Mouse (Mus musculus): ENCODE measurements around the gene Lipm. TPM values are rescaled to one million over a fixed set of nuclear protein-coding genes. Genes with fewer than 3 reads are reported as not detected.

Gene Lipm
- total RNA-seq, 2 experiments from 2014 or later, result not detected

DNA sequence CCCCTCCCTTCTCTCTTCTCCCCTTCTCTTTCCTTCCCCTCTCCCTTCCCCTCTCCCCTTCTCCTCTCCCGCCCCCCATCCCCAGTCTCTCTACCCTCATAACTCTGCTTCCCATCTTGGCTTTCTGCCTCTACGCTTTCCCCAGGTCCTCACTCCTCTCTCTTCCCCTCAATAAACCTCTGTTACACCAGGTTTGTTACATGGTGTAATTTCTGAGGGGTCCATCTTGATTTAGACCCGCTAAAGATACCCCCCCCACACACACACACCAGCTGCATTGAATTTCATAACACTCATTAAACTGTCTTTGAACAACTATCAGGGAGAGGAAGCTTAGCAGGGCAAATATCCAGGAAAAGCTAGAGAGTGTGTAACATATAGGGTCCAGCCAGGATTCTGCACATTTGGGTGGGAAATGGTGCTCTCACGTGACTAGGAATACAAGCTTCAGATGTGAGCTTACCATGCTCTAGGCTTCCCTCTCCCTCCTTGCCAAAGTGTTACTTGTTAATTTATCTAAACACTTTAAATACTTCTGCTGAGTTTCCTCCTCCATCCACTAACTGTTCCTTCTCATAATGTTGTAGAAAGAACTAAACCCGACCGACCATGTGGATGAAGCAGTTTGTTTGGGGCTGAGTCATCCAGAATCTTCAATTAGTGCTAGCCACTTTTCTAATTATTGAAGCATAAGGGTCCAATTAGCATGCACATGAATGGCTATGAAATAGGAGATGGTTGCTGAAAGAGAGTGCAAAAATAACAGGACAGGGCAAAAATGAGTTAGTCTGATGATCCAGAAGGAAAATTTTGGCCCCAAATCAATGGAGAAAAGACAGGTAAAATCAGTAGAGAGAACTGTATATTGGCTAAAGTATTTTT lies 52.8 kb downstream of the Lipm start:
- ATAC-seq (replicated peaks; ENCODE audit: low FRiP score, low TSS enrichment, poor library complexity, severe bottlenecking), result no peak

DNA sequence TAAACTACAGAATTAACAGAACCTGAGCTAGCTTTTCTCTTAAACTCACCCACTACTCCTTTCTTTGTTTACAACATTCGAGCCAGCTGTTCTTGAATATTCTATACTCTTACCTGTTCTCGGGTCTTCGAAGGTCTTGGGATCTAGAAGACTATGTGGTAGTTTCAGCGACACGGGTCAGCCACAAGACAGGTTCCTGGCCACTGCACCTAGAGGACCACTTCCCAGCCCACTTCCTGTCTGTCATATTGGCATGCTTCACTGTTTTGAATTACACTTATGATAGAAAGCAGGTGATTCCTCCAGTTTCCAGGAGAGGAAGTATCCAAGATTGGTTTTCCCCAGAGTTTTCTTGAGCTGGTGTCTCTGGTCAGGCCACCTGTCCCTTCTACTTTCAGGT lies 62.0 kb downstream of the Lipm start:
- ATAC-seq (replicated peaks; ENCODE audit: low FRiP score, low TSS enrichment, poor library complexity, severe bottlenecking), result no peak

DNA sequence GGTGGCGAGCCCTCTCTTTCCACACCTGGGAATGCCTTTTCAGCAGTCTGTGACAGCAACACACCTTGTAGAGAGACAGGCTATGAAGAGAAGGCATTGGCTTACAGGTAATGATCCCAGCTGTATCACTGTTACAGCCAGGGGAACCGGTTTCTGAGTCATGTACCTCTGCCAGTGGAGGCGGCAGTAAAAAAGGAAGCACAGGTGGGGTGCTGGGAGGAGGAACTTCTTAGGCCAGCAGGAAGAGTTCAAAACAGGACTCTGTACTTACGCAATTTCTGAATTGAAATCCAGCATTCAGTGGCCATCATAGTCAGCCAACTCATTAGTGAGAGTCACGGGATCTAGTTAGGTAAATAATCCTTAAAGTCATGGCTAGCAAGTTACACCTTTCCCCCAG lies 65.2 kb downstream of the Lipm start, which contains the start of gene Ankrd22:
Ankrd22 (minus strand) TSS at position 163 of the 400 bp plus-strand sequence.
- no peak for ATAC-seq (replicated peaks; ENCODE audit: low FRiP score, low TSS enrichment, poor library complexity, severe bottlenecking)

DNA sequence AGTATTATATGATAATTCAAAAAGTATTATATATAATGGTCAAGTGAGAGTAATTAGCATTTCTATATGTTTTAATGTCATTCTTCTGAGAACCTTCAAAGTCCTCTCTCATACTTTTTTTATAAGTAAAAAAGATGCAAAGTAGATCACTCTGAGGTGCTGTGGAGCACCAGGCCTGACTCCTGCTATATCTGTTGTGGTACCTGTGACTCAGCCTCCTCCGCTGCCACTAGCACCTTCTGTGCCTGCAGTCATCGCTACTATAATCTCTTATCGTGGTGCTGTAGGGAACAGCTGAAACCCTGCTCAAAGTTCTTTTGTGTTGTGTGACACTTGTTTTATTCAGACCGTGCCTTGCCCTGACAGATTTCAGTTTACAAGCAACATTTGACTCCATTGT lies 65.7 kb downstream of the Lipm start:
- ATAC-seq (replicated peaks; ENCODE audit: low FRiP score, low TSS enrichment, poor library complexity, severe bottlenecking), result no peak

DNA sequence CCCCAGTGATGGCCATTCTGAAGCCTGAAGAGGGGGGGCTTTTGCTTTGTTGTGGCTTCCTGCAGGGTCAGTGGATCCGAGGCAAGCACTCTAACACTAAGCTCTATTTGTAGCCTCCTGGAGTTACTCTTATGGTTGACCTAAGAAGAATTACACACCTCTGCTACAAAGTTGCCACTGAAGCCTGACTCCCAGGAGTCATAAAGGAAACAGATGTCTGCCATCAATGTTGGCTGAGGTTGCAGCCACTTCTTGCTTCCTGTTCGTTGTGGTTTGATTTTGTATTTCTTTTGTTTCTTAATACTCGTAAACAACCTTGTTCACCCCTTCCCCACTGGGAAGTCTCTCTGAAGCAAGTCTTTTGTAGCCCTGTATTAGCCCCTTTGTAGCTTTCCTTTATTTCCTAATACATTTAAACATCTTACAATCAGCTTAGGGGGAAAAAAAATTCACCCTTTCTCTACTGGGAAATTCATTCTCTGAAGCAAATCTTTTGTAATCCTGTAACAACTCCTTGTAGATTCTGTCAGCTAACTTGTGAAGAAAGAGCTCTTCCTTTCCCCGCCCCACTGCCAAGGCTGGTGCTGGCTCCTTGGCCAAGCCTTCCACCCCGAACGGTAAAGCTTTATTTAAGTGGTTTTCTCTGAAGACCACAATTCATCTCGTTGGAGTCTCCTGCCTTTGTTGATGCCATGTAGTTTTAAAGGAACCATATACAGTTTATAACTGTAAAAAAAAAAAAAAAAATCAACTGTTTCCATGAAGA lies 67.3 kb downstream of the Lipm start:
- ATAC-seq (replicated peaks; ENCODE audit: low FRiP score, low TSS enrichment, poor library complexity, severe bottlenecking), result no peak

DNA sequence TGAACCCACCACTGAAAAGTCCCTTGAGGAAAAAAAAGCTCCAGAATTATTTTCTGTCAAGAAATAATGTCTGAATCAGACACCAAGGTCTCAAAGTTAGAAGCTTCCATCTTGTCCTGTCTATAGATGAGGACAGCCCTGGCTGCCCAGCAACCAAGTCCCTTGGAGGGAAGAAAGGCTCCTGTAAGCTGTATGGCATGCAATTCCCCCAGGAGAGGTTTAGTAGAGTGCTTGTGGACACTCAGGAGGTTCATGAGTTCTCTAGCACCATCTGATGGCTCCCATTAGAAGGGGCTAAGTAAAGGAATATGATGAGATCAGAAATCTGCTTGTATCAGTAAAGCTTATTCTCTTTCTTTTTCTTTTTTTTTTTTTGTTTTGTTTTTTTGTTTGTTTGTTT lies 68.4 kb downstream of the Lipm start:
- no peak for ATAC-seq (replicated peaks; ENCODE audit: low FRiP score, low TSS enrichment, poor library complexity, severe bottlenecking)

DNA sequence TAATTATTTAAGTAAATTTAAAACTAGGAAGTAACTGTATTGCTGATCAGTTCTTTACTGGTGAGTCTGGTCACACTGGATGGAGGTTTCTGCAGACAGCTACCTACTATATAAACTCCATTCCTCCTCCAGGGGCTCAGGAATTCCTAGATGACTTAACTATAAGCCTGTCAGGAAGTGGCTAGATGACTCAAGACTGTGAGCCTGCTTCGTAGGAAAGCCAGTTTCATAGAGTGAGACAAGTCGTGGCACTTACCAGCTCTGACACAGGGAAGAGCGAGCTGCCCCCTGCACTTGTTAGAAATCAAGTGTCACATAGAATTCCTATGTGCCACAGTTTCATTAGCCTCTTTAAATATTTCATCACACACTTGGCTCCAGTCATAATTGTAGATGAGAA lies 70.4 kb downstream of the Lipm start:
- ATAC-seq (replicated peaks; ENCODE audit: low FRiP score, low TSS enrichment, poor library complexity, severe bottlenecking), result no peak

Other genes starting within 250 kb of the Lipm start
- not detected in 2 replicates for gene Lipf, start 139.7 kb upstream of the Lipm start, total RNA-seq (2014; fragmentation: Nextera tagmentation)
- not detected in 2 replicates for gene Lipf, start 139.7 kb upstream of the Lipm start, total RNA-seq (2017)
- not detected in 2 replicates for gene Lipk, start 92.6 kb upstream of the Lipm start, total RNA-seq (2014; fragmentation: Nextera tagmentation)
- gene Lipk, start 92.6 kb upstream of the Lipm start, total RNA-seq (2017), result not detected in 2 replicates
- not detected in 2 replicates for gene Lipn, start 33.6 kb upstream of the Lipm start, total RNA-seq (2014; fragmentation: Nextera tagmentation)
- not detected in 2 replicates for gene Lipn, start 33.6 kb upstream of the Lipm start, total RNA-seq (2017)
- gene Ankrd22, start 65.1 kb downstream of the Lipm start, total RNA-seq (2014; fragmentation: Nextera tagmentation), result not detected in 2 replicates
- not detected in 2 replicates for gene Ankrd22, start 65.1 kb downstream of the Lipm start, total RNA-seq (2017)
- gene Stambpl1, start 91.3 kb downstream of the Lipm start, total RNA-seq (2014; fragmentation: Nextera tagmentation), result 4.5 and 15.8 TPM in 2 replicates
- gene Stambpl1, start 91.3 kb downstream of the Lipm start, total RNA-seq (2017), result 4.0 and 5.8 TPM in 2 replicates
- gene Acta2, start 154.7 kb downstream of the Lipm start, total RNA-seq (2014; fragmentation: Nextera tagmentation), result not detected in 2 replicates
- not detected in 2 replicates for gene Acta2, start 154.7 kb downstream of the Lipm start, total RNA-seq (2017)
- gene Fas, start 189.7 kb downstream of the Lipm start, total RNA-seq (2014; fragmentation: Nextera tagmentation), result not detected in 2 replicates
- 1.2 and 1.8 TPM in 2 replicates for gene Fas, start 189.7 kb downstream of the Lipm start, total RNA-seq (2017)

All from megakaryocyte-erythroid progenitor cell, adult 5-6 weeks (primary cell).